Mouse (Mus musculus): ENCODE results near the gene Trim17. TPM values are rescaled to one million over a fixed set of nuclear protein-coding genes. Genes with fewer than 3 reads are reported as not detected.

Gene Trim17
- polyA plus RNA-seq, 1 experiment from 2014 or later: 0.45 TPM

DNA sequence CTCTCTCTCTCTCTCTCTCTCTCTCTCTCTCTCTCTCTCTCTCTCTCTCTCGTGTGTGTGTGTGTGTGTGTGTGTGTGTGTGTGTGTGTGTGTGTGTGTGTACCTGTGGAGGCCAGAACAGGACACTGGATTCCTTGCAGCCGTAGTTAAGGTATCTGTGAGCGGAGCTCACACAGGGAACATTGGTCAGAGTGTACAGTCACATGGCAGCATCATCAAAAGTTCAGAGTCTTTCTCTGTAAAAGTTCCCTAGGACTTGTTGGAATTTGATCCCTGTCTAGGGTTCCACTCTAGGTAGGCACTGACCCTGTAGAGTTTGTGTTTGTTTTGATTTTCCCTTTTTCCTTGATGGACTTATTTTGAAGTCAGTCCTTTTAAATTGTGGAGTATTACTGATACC, 27.8 kb upstream of the Trim17 start:
- no peak overlapping the region for H3K4me3 ChIP-seq (ENCODE audit: low read depth, low read length)
- DNase-seq (ENCODE audit: low spot score, missing footprints) (no peak), ATAC-seq (ENCODE audit: low FRiP score) (no peak)
- H3K4me2 ChIP-seq: no peak overlapping the region
- H3K36me3 ChIP-seq (ENCODE audit: control insufficient read depth, insufficient read depth, low read length): no peaks in the 10 kb centered on the region; the same call in 1 of the 2 replicates
- H3K27me3 ChIP-seq (ENCODE audit: control insufficient read depth, insufficient read depth, low read length): no peaks in the 10 kb centered on the region
- no peaks in the 10 kb centered on the region for H3K9me3 ChIP-seq (ENCODE audit: control insufficient read depth, low read length)
- no peak overlapping the region for H3K9ac ChIP-seq (ENCODE audit: low read length)
- no peak overlapping the region for H3K27ac ChIP-seq (ENCODE audit: low read depth, low read length)
- H3K4me1 ChIP-seq (ENCODE audit: control insufficient read depth, insufficient read depth, low read length): peaks cover 3% of the 10 kb centered on the region; the same call in 1 of the 2 replicates
- 91% methylated on average over 2 of the region's 3 CpGs for WGBS

DNA sequence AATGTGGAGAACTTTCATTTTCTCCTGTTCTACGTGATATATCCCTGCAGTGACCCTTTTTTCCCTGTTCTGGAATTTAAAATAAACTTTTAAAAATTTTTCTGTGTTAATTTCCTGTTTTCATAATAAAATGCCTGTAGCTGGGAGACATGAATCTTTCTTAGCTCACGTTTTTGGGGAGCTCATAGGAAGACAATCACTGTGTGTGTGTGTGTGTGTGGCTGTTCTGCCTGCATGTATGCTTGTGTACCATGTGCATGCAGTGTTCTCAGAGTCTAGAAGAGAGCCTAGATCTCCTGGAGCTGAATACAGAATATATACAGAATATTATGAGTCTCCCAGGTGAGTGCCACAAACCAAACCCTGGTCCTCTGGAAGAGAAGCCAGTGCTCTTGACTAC, 27.4 kb upstream of the Trim17 start:
- H3K9me3 ChIP-seq (ENCODE audit: control insufficient read depth, low read length): no peaks in the 10 kb centered on the region
- WGBS: 75% methylated on average over 2 of the region's 2 CpGs
- no peak overlapping the region for H3K4me3 ChIP-seq (ENCODE audit: low read depth, low read length)
- DNase-seq (ENCODE audit: low spot score, missing footprints) (no peak), ATAC-seq (ENCODE audit: low FRiP score) (no peak)
- no peak overlapping the region for H3K4me2 ChIP-seq
- no peaks in the 10 kb centered on the region for H3K27me3 ChIP-seq (ENCODE audit: control insufficient read depth, insufficient read depth, low read length)
- peaks cover 3% of the 10 kb centered on the region; the same call in 1 of the 2 replicates for H3K4me1 ChIP-seq (ENCODE audit: control insufficient read depth, insufficient read depth, low read length)
- H3K36me3 ChIP-seq (ENCODE audit: control insufficient read depth, insufficient read depth, low read length): no peaks in the 10 kb centered on the region; the same call in 1 of the 2 replicates
- H3K27ac ChIP-seq (ENCODE audit: low read depth, low read length): no peak overlapping the region
- H3K9ac ChIP-seq (ENCODE audit: low read length): no peak overlapping the region

DNA sequence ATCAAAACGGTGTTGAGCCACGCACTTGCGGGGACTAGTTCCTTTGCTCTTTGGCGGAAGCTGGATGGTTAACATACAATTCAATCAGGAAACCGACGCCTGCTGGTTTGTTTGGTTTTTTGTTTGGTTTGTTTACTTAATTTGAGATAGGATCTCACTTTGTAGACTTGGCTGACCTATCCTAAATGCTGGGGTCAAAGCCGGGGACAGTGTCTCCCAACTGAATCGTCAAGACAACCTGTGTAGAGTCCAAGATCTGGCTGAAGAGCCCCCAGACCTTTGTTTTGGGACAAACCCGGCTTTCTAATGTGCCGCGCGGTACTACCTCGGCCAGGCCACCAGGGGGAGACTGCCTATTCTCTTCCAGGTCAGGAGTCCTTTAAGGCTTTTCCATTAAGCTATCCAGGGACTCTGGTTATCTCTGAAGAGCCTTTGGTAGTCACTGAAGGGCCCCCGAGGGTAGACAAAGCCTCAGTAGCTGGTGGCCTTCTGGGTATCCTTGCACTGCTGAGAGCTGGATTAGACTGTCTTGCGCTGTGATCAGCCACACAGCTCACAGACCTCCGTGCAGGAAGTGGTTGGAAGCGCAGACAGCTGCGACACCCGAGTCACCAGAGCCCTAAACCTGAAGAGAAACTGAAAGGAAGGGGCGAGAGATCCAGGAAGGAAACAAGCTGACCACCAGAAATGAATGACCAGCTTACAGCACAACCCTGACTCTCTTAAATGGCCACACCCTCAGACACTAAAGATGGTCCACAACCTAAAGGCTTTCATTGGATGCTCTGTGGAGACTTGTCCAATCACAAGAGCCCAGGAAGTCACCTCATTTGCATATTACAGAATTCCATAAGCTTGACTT, 26.5 kb upstream of the Trim17 start:
- H3K4me3 ChIP-seq (ENCODE audit: low read depth, low read length): no peak overlapping the region
- DNase-seq (ENCODE audit: low spot score, missing footprints) (peak; percentile 96), ATAC-seq (ENCODE audit: low FRiP score) (peak; percentile 73; the same call in 1 of the 2 replicates)
- H3K9ac ChIP-seq (ENCODE audit: low read length): no peak overlapping the region; the same call in 1 of the 2 replicates
- peak overlapping the region; percentile 35; the same call in 1 of the 2 replicates for H3K27ac ChIP-seq (ENCODE audit: low read depth, low read length)
- peaks cover 3% of the 10 kb centered on the region for H3K36me3 ChIP-seq (ENCODE audit: control insufficient read depth, insufficient read depth, low read length)
- H3K4me2 ChIP-seq: peak overlapping the region; percentile 23; the same call in 1 of the 2 replicates
- WGBS: 36% methylated on average over 20 of the region's 20 CpGs
- no peaks in the 10 kb centered on the region for H3K9me3 ChIP-seq (ENCODE audit: control insufficient read depth, low read length)
- H3K4me1 ChIP-seq (ENCODE audit: control insufficient read depth, insufficient read depth, low read length): peaks cover 3% of the 10 kb centered on the region; the same call in 1 of the 2 replicates
- no peaks in the 10 kb centered on the region for H3K27me3 ChIP-seq (ENCODE audit: control insufficient read depth, insufficient read depth, low read length)

DNA sequence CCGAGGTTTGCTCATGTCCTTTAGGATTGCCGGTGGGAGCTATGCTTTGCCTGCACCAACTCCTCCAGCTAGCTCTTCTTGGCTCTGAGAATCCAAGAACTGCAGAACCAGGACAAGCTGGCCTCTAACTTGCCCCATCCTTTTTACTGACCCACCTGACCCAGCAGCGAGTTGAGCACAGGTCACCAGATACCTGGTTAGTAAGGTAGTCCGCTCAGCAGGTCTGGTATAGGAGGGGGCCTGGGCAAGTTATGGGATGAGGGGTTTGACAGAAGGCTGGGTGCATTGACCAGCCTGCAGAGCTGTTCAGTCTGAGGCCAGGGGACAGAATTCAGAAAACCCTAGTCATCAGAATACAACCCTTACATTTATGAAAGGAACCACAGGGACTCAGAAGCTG, 25.4 kb upstream of the Trim17 start:
- no peaks in the 10 kb centered on the region for H3K27me3 ChIP-seq (ENCODE audit: control insufficient read depth, insufficient read depth, low read length)
- ATAC-seq (ENCODE audit: low FRiP score) (no peak), DNase-seq (ENCODE audit: low spot score, missing footprints) (no peak)
- 75% methylated on average over 4 of the region's 4 CpGs for WGBS
- H3K9me3 ChIP-seq (ENCODE audit: control insufficient read depth, low read length): no peaks in the 10 kb centered on the region
- peaks cover 9% of the 10 kb centered on the region for H3K36me3 ChIP-seq (ENCODE audit: control insufficient read depth, insufficient read depth, low read length)
- H3K9ac ChIP-seq (ENCODE audit: low read length): no peak overlapping the region
- H3K27ac ChIP-seq (ENCODE audit: low read depth, low read length): no peak overlapping the region
- H3K4me2 ChIP-seq: no peak overlapping the region
- H3K4me3 ChIP-seq (ENCODE audit: low read depth, low read length): no peak overlapping the region
- peaks cover 3% of the 10 kb centered on the region; the same call in 1 of the 2 replicates for H3K4me1 ChIP-seq (ENCODE audit: control insufficient read depth, insufficient read depth, low read length)

DNA sequence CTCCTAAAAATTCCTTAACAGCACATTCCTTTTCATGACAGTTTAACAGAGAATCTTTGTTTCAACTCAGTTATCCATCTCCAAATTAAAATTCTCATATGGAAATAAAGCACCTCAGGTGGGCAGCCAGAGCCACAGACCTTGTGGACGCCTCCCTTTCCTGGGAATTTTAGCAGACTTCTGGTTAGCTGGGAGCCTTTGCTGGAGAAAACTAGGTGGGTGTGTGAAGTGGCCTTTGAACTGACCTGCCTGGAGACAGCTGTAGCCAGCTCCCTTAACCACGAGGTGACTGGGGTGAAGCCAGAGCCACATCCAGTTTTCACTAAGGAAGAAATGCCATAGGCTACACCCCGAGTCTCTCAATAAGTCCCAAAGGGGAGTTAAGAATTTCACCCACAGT, 24.8 kb upstream of the Trim17 start:
- Histone ChIP-seq H3K27ac (ENCODE audit: low read depth, low read length) (no peak overlapping the region), H3K4me1 (ENCODE audit: control insufficient read depth, insufficient read depth, low read length) (peaks cover 3% of the 10 kb centered on the region; the same call in 1 of the 2 replicates), H3K36me3 (ENCODE audit: control insufficient read depth, insufficient read depth, low read length) (peaks cover 9% of the 10 kb centered on the region), H3K9me3 (ENCODE audit: control insufficient read depth, low read length) (no peaks in the 10 kb centered on the region), H3K4me2 (no peak overlapping the region), H3K27me3 (ENCODE audit: control insufficient read depth, insufficient read depth, low read length) (no peaks in the 10 kb centered on the region), H3K9ac (ENCODE audit: low read length) (no peak overlapping the region), H3K4me3 (ENCODE audit: low read depth, low read length) (no peak overlapping the region)
- DNase-seq (ENCODE audit: low spot score, missing footprints): no peak
- no peak for ATAC-seq (ENCODE audit: low FRiP score)
- 58% methylated on average over 3 of the region's 3 CpGs for WGBS

DNA sequence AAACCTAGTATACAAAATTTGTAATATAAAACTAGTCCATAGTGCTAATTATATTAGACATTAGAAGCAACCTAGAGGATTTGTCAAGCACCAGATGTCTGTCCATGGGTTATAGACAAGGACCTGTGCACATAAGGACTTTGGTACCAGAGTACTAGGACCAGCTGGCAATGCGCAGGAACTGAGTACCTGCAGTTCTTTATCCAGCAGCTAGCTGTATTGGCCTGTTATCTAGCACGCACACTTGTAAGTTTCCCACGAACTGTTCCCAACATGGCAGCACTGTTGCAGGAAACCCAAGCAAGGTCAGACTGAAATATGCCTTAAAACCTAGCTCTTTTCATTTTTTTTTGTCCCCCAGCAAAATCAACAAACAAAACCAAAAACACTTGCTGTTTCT, 24.2 kb upstream of the Trim17 start:
- Histone ChIP-seq H3K9me3 (ENCODE audit: control insufficient read depth, low read length) (no peaks in the 10 kb centered on the region), H3K4me1 (ENCODE audit: control insufficient read depth, insufficient read depth, low read length) (peaks cover 3% of the 10 kb centered on the region; the same call in 1 of the 2 replicates), H3K4me2 (no peak overlapping the region), H3K4me3 (ENCODE audit: low read depth, low read length) (no peak overlapping the region), H3K27ac (ENCODE audit: low read depth, low read length) (no peak overlapping the region), H3K9ac (ENCODE audit: low read length) (no peak overlapping the region), H3K27me3 (ENCODE audit: control insufficient read depth, insufficient read depth, low read length) (no peaks in the 10 kb centered on the region), H3K36me3 (ENCODE audit: control insufficient read depth, insufficient read depth, low read length) (peaks cover 11% of the 10 kb centered on the region)
- no peak for DNase-seq (ENCODE audit: low spot score, missing footprints)
- WGBS: 97% methylated on average over 3 of the region's 3 CpGs
- no peak for ATAC-seq (ENCODE audit: low FRiP score)

DNA sequence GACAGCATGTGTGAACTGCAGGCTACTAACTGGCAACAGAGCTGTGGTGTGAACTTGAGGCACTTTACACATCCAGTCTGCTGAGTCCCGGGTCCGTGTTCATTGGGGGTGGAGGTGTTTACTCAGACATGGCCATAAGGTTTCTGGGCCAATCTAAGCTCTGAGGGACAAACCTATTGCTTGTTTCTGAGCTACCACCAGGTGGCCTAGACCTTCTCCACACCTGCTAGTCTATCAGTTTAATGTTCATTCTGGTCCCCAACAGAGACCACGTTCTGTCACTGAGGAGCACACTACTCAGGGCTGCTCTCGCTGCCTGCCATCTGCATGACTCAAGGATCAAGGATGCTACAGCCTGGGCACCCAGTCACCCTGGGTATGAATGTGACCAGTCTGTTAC, 22.9 kb upstream of the Trim17 start:
- peaks cover 3% of the 10 kb centered on the region; the same call in 1 of the 2 replicates for H3K4me1 ChIP-seq (ENCODE audit: control insufficient read depth, insufficient read depth, low read length)
- H3K4me2 ChIP-seq: no peak overlapping the region
- peaks cover 13% of the 10 kb centered on the region for H3K36me3 ChIP-seq (ENCODE audit: control insufficient read depth, insufficient read depth, low read length)
- H3K4me3 ChIP-seq (ENCODE audit: low read depth, low read length): no peak overlapping the region
- H3K9me3 ChIP-seq (ENCODE audit: control insufficient read depth, low read length): no peaks in the 10 kb centered on the region
- H3K27ac ChIP-seq (ENCODE audit: low read depth, low read length): no peak overlapping the region
- ATAC-seq (ENCODE audit: low FRiP score): no peak
- WGBS: 78% methylated on average over 4 of the region's 4 CpGs
- H3K27me3 ChIP-seq (ENCODE audit: control insufficient read depth, insufficient read depth, low read length): no peaks in the 10 kb centered on the region
- DNase-seq (ENCODE audit: low spot score, missing footprints): no peak
- H3K9ac ChIP-seq (ENCODE audit: low read length): no peak overlapping the region

DNA sequence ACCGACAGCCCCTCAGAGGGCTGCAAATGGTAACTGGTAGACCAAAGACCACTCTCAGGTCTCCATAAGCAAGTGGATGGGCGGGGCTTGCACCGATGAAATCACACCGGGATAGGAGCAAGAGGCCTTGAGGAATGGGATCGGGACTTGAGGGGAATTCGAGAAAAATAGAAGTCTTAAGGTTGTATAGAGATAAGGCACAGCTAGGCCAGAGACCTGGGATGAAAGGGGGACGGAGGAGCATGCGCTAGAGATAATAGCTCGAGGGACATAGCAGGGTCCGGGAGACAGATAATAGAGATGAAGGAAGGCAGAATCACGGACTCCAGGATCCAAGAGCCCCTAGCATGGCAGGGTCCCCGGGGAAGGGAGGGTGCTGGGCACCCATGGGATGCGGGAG, 16.6 kb upstream of the Trim17 start:
- peak overlapping the region; percentile 98 for H3K4me2 ChIP-seq
- peak; percentile 17; the same call in 1 of the 2 replicates for ATAC-seq (ENCODE audit: low FRiP score)
- 3% methylated on average over 13 of the region's 13 CpGs for WGBS

More for the DNA sequence above, 16.6 kb upstream of the Trim17 start:
- Histone ChIP-seq H3K27me3 (ENCODE audit: control insufficient read depth, insufficient read depth, low read length) (no peaks in the 10 kb centered on the region), H3K9me3 (ENCODE audit: control insufficient read depth, low read length) (no peaks in the 10 kb centered on the region), H3K36me3 (ENCODE audit: control insufficient read depth, insufficient read depth, low read length) (peaks cover 12% of the 10 kb centered on the region), H3K4me3 (ENCODE audit: low read depth, low read length) (peak overlapping the region; percentile 90), H3K9ac (ENCODE audit: low read length) (peak overlapping the region; percentile 97), H3K4me1 (ENCODE audit: control insufficient read depth, insufficient read depth, low read length) (peaks cover 14% of the 10 kb centered on the region), H3K27ac (ENCODE audit: low read depth, low read length) (peak overlapping the region; percentile 84)
- DNase-seq (ENCODE audit: low spot score, missing footprints): peak; percentile 93
